Mouse (Mus musculus) C2C12 (cell line): Measurements from ENCODE around the gene Myb. TPM values are rescaled to one million over a fixed set of nuclear protein-coding genes. Genes with fewer than 3 reads are reported as not detected.

Experiments used
- H3K27me3 ChIP-seq: one replicate; pipeline ENCODE4 v1.6.1; 2011; ENCODE audit not compliant: control insufficient read depth, insufficient read depth, insufficient read length
- H3K36me3 ChIP-seq: one replicate; pipeline ENCODE4 v1.6.1; 2011; ENCODE audit not compliant: control insufficient read depth, insufficient read depth
- H3K4me3 ChIP-seq: one replicate; pipeline ENCODE4 v1.5.1; 2011; ENCODE audit warnings: mild to moderate bottlenecking, control low read depth; ENCODE audit not compliant: poor library complexity, insufficient read depth, severe bottlenecking
- H3K79me2 ChIP-seq: one replicate; pipeline ENCODE4 v1.6.1; 2011; ENCODE audit not compliant: control insufficient read depth, insufficient read depth
- H3K79me3 ChIP-seq: one replicate; pipeline ENCODE4 v1.6.1; 2011; ENCODE audit warnings: low read depth, control low read depth
- H3ac ChIP-seq: one replicate; pipeline ENCODE3; 2011; ENCODE audit warnings: low read depth; ENCODE audit not compliant: control insufficient read depth, insufficient read length
- CEBPB ChIP-seq: IDR thresholded peaks from one replicate; pipeline ENCODE4 v1.6.1; 2011; ENCODE audit warnings: low read depth, mild to moderate bottlenecking, control low read depth, moderate library complexity
- CTCF ChIP-seq: IDR thresholded peaks from one replicate; pipeline ENCODE4 v1.5.1; 2011; ENCODE audit not compliant: control insufficient read depth, insufficient read depth, insufficient read length
- FOSL1 ChIP-seq: IDR thresholded peaks from one replicate; pipeline ENCODE4 v1.8.0; 2011; ENCODE audit warnings: mild to moderate bottlenecking, low read length; ENCODE audit not compliant: poor library complexity, insufficient read depth, severe bottlenecking
- MAX ChIP-seq: IDR thresholded peaks from one replicate; pipeline ENCODE4 v1.6.1; 2011; ENCODE audit warnings: mild to moderate bottlenecking, control low read depth
- MYOD1 ChIP-seq: IDR thresholded peaks from one replicate; pipeline ENCODE4 v1.6.1; 2011; ENCODE audit warnings: low read depth; ENCODE audit not compliant: control insufficient read depth, insufficient read length
- MYOG ChIP-seq: IDR thresholded peaks from one replicate; pipeline ENCODE4 v1.6.1; 2011; ENCODE audit not compliant: control insufficient read depth, insufficient read length; ENCODE audit errors: extremely low read depth
- USF1 ChIP-seq: IDR thresholded peaks from one replicate; pipeline ENCODE4 v1.6.1; 2011; ENCODE audit warnings: low read depth, mild to moderate bottlenecking, control low read depth, moderate library complexity
- polyA plus RNA-seq: library from polyadenylated mRNA; unstranded; fragments of >200 nt; fragmentation: generic; extraction: Trizol; gene quantifications from one replicate; pipeline ENCODE4 v1.2.1, GENCODE M21; 2012; ENCODE audit warnings: missing spikeins

The Myb gene
- polyA plus RNA-seq, 1 experiment = 0.47 TPM

GRCm38 (mm10) chr10:21090922-21091700 lies 69.7 kb downstream of the Myb start:
- Histone ChIP-seq H3ac (no peak overlapping the region), H3K27me3 (peaks cover 8% of the 10 kb centered on the region), H3K79me3 (no peaks in the 10 kb centered on the region), H3K36me3 (no peaks in the 10 kb centered on the region), H3K79me2 (no peaks in the 10 kb centered on the region), H3K4me3 (no peak overlapping the region)
- TF ChIP-seq MYOG (no peak), MYOD1 (no peak), CEBPB (no peak), FOSL1 (no peak), CTCF (no peak), MAX (no peak), USF1 (no peak)

- Histone ChIP-seq H3K27me3 (peaks cover 7% of the 10 kb centered on the region), H3ac (no peak overlapping the region), H3K79me2 (no peaks in the 10 kb centered on the region), H3K36me3 (no peaks in the 10 kb centered on the region), H3K79me3 (no peaks in the 10 kb centered on the region), H3K4me3 (no peak overlapping the region)
- TF ChIP-seq CEBPB (no peak), USF1 (no peak), FOSL1 (no peak), MYOG (no peak), MAX (no peak), CTCF (no peak), MYOD1 (no peak)
These were observed 71.2 kb downstream of the Myb start for GRCm38 (mm10) chr10:21089541-21089940.

DNA sequence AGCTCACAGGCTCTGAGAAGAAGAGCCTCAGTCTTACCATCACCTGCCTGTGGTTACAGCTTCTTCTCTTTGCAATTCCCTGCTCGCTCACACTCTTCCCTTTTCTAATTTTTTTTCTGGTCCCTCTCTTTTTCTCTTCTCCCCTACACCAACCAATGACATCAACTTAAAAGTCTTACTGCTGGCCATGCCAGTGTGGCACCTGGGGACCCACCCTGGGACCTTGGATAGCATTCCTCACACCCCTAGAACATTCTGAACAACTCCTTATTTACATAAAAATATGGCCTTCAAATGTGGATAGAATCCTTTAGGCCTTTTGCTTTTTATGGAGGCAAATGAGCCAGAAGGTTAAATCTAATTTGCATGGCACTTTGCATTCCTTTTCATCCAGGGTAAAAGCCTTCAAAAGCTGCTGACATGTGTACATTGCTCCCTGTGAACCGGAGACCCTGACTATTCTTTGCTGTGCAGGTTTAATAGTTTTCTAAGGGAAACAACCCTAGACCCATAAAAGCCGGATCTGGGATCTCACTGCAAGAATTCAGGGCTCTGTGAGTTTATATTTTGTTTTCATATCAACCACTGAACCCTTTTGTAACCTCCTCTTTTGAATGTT lies 73.1 kb downstream of the Myb start:
- H3K36me3 ChIP-seq = no peaks in the 10 kb centered on the region
- no peak overlapping the region for H3ac ChIP-seq
- peaks cover 5% of the 10 kb centered on the region for H3K27me3 ChIP-seq
- TF ChIP-seq CTCF = no peak
- no peak for TF ChIP-seq MYOD1
- TF ChIP-seq MAX = no peak
- no peak for TF ChIP-seq FOSL1
- TF ChIP-seq USF1 = no peak
- no peak for TF ChIP-seq CEBPB
- no peak for TF ChIP-seq MYOG
- H3K79me2 ChIP-seq = no peaks in the 10 kb centered on the region
- no peaks in the 10 kb centered on the region for H3K79me3 ChIP-seq
- no peak overlapping the region for H3K4me3 ChIP-seq

- H3K79me2 ChIP-seq = no peaks in the 10 kb centered on the region
- H3K4me3 ChIP-seq = no peak overlapping the region
- peaks cover 5% of the 10 kb centered on the region for H3K27me3 ChIP-seq
- H3K36me3 ChIP-seq = no peaks in the 10 kb centered on the region
- no peaks in the 10 kb centered on the region for H3K79me3 ChIP-seq
- no peak for TF ChIP-seq MYOG
- no peak for TF ChIP-seq MAX
- TF ChIP-seq FOSL1 = no peak
- TF ChIP-seq USF1 = no peak
- no peak overlapping the region for H3ac ChIP-seq
These were observed 75.7 kb downstream of the Myb start for GRCm38 (mm10) chr10:21085044-21085443.

- TF ChIP-seq USF1 (no peak), FOSL1 (no peak), CTCF (no peak), MYOG (no peak), MYOD1 (no peak), CEBPB (no peak), MAX (no peak)
- Histone ChIP-seq H3K79me2 (no peaks in the 10 kb centered on the region), H3K79me3 (no peaks in the 10 kb centered on the region), H3K4me3 (no peak overlapping the region), H3K36me3 (no peaks in the 10 kb centered on the region), H3K27me3 (no peaks in the 10 kb centered on the region), H3ac (no peak overlapping the region)
These were observed 77.3 kb downstream of the Myb start for GRCm38 (mm10) chr10:21083391-21083918.

- Histone ChIP-seq H3ac (no peak overlapping the region), H3K79me2 (no peaks in the 10 kb centered on the region), H3K27me3 (no peaks in the 10 kb centered on the region), H3K36me3 (no peaks in the 10 kb centered on the region), H3K79me3 (no peaks in the 10 kb centered on the region), H3K4me3 (no peak overlapping the region)
- TF ChIP-seq MYOG = no peak
- TF ChIP-seq MYOD1 = no peak
- TF ChIP-seq FOSL1 = no peak
- no peak for TF ChIP-seq CTCF
- TF ChIP-seq MAX = no peak
- TF ChIP-seq USF1 = no peak
- no peak for TF ChIP-seq CEBPB
These were observed 78.3 kb downstream of the Myb start for GRCm38 (mm10) chr10:21082447-21082846.
